Mouse (Mus musculus): ENCODE results near the gene Armcx4.
"Not testable (repeated sequence)": the region's sequence is repeated elsewhere in the genome, so short reads cannot be mapped to it uniquely, and the experiment has no call there.

Armcx4 gene

GRCm38 (mm10) chrX:134686267-134686666 lies at the start of gene Armcx4:
Gene Armcx4, plus strand, starts transcription at chrX:134686519.
- no peak for DNase-seq (ENCODE audit: low read depth)

GRCm38 (mm10) chrX:134641000-134641760 lies 45.1 kb upstream of the Armcx4 start:
- no peak for DNase-seq (ENCODE audit: low read depth)

GRCm38 (mm10) chrX:134646338-134646737 lies 40.0 kb upstream of the Armcx4 start:
- no peak for DNase-seq (ENCODE audit: low read depth)

GRCm38 (mm10) chrX:134647421-134647820 lies 38.9 kb upstream of the Armcx4 start:
- no peak for DNase-seq (ENCODE audit: low read depth)

GRCm38 (mm10) chrX:134648031-134648692 lies 38.2 kb upstream of the Armcx4 start:
- DNase-seq (ENCODE audit: low read depth): peak; percentile 59

GRCm38 (mm10) chrX:134652061-134652460 lies 34.3 kb upstream of the Armcx4 start:
- DNase-seq (ENCODE audit: low read depth): no peak

- no peak for DNase-seq (ENCODE audit: low read depth)
These were observed 24.7 kb upstream of the Armcx4 start for GRCm38 (mm10) chrX:134661586-134661985.

GRCm38 (mm10) chrX:134675022-134675421 lies 11.3 kb upstream of the Armcx4 start:
- no peak for DNase-seq (ENCODE audit: low read depth)

GRCm38 (mm10) chrX:134675959-134676358 lies 10.4 kb upstream of the Armcx4 start:
- DNase-seq (ENCODE audit: low read depth): no peak

- no peak for DNase-seq (ENCODE audit: low read depth)
These were observed 1.4 kb upstream of the Armcx4 start for GRCm38 (mm10) chrX:134684936-134685335.

GRCm38 (mm10) chrX:134686739-134687171 lies 436 bp downstream of the Armcx4 start:
- DNase-seq (ENCODE audit: low read depth): no peak

GRCm38 (mm10) chrX:134689676-134690075 lies 3.4 kb downstream of the Armcx4 start:
- no peak for DNase-seq (ENCODE audit: low read depth)

- no peak for DNase-seq (ENCODE audit: low read depth)
These were observed 4.7 kb downstream of the Armcx4 start for GRCm38 (mm10) chrX:134690871-134691539.

GRCm38 (mm10) chrX:134691540-134691935 lies 5.2 kb downstream of the Armcx4 start:
- DNase-seq (ENCODE audit: low read depth): no peak

GRCm38 (mm10) chrX:134716863-134717262 lies 30.5 kb downstream of the Armcx4 start:
- DNase-seq (ENCODE audit: low read depth): no peak

GRCm38 (mm10) chrX:134717752-134718308 lies 31.5 kb downstream of the Armcx4 start, which contains the start of gene Armcx1:
Gene Armcx1, plus strand, starts transcription at chrX:134717963.
- peak; percentile 37 for DNase-seq (ENCODE audit: low read depth)

GRCm38 (mm10) chrX:134718524-134718923 lies 32.2 kb downstream of the Armcx4 start:
- no peak for DNase-seq (ENCODE audit: low read depth)

- DNase-seq (ENCODE audit: low read depth): not testable (repeated sequence)
These were observed 37.4 kb downstream of the Armcx4 start for GRCm38 (mm10) chrX:134723762-134724161.

- no peak for DNase-seq (ENCODE audit: low read depth)
These were observed 43.5 kb downstream of the Armcx4 start for GRCm38 (mm10) chrX:134729778-134730177.

- DNase-seq (ENCODE audit: low read depth): no peak
These were observed 51.5 kb downstream of the Armcx4 start for GRCm38 (mm10) chrX:134737796-134738195.

- DNase-seq (ENCODE audit: low read depth): no peak
These were observed 52.8 kb downstream of the Armcx4 start for GRCm38 (mm10) chrX:134739160-134739559.

GRCm38 (mm10) chrX:134741862-134742261 lies 55.5 kb downstream of the Armcx4 start:
- no peak for DNase-seq (ENCODE audit: low read depth)
